Mouse (Mus musculus): ENCODE data around the gene Cntnap4.
"Not testable (repeated sequence)": the region's sequence is repeated elsewhere in the genome, so short reads cannot be mapped to it uniquely, and the experiment has no call there.

The Cntnap4 gene

DNA sequence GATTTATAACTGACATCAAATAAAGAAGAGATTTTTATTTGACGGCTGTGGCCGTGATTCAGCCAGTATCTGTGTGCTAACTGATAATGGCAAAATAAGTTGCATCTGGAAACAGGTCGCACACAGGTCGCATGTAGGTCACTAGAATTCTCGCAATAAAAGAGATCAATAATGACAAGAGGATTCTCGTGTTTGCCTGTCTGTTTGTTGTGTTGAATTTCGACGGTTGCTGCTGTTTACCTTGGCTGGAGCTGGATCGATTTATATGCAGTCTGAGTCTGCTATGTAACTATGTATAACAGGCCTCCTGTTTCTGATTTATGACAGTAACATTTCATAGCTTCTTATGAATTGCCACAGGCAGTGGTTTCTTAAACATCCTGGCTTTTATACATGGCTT lies 155.1 kb downstream of the Cntnap4 start:
- in situ Hi-C loops (cut with MboI, MseI): no loop called here

DNA sequence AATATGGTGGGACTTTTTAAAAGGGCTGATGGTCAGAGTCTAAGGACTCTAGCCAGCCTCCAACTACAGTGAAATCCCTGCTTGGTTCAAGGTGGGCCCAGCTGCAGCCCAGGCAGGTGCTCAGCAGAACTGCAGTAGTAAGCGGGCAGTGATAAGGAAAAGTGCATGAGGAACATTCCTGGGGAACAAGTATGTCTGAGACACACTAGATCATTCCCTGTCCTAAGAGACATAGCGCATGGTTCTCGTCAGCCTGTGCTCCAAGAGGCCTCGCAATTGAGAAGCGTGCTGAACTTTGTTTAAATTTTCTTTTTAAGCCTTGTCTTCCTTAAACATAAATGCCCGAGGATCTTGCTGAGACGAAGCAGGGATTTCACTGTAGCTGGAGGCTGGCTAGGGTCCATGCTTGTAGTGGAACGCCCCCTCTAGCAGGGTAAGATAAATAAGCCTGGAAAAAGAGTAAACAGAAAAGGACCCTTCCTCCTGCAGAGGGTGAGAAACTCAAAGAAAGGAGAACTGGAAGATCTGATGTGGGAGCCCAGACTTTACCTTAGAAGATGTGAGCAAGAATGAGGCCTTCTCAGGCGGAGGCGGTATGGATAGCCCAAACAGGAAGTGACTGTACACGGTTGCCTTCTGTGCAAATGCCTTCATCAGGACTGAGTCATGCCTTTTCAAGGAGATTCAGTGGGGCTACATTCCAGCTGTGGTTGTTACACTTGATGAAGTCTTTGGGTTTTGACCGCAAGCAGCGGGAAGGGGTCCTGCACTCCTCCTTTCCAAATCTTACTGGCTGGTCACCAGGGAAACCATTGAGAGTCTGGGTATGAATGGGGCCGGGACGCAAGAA lies 161.0 kb downstream of the Cntnap4 start:
- in situ Hi-C loops (cut with MboI, MseI): no loop called here

DNA sequence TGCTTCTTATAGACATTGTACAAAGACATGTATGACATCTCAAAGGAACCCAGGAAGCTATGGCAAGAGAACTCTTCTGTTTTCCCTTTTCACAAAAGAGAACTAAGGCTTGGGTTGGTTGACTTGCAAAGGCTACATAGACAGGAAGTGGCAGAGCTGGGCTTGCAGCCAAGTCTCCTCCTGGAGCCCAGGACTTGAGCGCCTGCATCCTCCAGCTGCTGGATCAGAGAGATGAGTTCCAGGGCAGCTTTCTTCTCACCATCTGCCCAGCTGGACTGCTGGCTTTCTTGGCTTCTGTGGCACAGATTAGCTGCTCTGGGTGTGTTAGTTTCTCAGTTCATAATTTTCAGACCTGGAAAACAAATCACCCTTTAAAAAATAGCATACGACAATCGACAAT lies 165.7 kb downstream of the Cntnap4 start:
- in situ Hi-C loops (cut with MboI, MseI): no loop called here

DNA sequence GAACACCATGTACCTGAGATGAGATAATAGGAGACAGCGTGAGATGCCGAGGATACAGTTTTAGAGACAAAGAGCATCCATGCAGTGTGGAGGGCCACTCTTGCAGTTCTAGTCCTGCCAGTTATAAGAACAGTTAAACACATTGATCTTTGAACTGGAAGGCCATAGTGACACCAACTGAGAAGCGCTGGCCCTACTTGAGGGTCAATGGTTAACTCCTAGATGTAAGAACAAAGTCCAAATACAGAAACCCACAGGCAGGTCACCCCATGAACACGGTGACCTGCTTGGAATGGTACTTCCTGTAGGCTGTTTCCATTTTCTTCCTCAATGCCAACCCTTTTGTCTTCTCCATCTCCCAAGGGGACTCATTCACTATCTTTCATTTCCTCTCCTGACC lies 173.5 kb downstream of the Cntnap4 start:
- in situ Hi-C loops (cut with MboI, MseI): no loop called here

DNA sequence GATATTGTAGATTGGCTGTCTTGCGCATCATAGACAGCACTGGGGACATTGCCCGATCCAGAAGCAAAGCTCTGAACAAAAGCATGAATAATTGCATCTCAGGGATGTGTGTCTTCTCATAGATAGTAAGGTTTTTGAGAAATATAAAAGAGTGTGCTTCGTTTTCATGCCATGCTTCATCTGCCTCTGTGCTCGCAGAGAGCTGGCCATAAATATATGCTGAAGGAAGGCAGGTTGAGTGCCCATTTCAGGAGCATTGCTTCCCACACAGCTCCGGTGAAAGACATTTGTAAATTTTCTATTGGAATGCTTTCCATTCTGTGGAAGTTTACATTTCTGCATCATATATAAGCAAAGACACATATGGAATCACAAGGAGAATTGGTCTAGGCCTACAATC lies 177.5 kb downstream of the Cntnap4 start:
- in situ Hi-C loops (cut with MboI, MseI): no loop called here

DNA sequence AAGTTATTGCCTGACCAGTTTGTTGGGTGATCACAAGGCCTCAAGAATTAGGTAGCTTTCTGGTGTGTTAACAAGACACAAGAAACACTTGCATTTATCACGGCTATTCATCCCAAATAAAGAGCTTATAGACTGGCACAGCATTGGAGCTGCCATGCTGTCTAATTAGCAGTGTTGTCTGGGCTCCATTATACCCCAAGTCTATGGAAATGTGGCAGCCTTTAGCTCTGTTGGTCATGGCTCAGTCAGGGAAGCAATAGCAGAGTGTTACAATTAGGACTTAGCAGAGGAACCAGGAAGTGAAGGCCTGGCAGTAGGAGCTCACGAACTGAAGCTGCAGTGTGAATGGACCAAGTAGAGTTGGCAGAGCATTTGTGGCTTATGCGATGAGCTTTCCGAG lies 185.3 kb downstream of the Cntnap4 start:
- in situ Hi-C loops (cut with MboI, MseI): no loop called here

DNA sequence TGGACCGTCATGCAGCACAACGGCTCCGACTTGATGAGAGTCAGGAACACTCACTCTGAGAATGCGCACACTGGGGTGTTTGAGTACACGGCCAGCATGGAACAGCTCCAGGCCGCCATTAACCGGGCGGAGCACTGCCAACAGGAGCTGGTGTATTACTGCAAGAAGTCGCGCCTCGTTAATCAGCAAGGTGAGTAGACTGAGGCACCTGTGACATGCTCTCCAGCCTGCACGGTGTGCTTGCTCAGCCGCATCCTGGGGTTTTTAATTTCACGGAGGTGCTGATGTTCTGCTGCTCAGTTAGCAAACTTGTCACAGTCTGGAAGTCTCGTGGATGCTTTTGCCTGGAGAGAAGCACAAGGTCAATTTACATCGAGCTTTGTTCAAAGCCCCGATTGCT lies 233.2 kb downstream of the Cntnap4 start:
- in situ Hi-C loops (cut with MboI, MseI): no loop called here

DNA sequence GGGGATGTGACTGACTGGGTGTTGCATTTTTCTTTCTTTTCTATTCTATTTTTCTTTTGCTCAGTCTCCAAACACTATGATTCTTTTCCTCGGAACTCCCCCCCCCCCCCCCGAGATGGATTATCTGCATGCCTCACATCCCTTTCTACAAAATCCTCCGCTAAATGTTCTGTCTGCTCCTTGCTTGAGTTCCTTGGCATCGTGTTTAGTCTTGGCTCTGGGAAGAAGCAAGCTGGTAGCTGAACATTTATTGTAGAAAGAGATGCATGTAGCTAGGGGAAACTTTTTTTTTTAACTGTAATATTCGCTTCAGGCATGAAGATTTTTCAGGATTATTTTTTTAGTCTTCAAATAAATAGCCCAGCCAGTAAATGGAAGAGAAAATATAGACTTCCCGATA lies 239.5 kb downstream of the Cntnap4 start:
- in situ Hi-C loops (cut with MboI, MseI): no loop called here

DNA sequence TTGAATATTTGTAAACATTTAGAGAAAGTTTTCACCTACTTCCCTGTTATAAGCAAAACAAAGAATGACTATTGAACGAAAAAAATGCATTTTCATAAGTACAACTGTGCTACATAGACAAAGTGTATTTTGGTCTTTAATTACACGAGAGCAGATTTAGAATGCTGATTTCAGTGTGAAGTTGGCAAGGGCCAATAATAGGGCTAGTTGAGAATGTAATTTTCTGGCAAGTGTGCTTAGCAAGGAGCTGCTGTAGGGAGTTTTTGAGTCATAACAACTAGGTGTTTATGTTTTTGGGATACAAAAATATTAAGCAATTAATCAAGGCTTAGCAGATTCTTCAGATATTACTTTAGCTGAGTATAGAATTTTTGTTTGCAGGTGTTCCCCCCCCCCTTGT lies 271.2 kb downstream of the Cntnap4 start:
- in situ Hi-C loops (cut with MboI, MseI): no loop called here

DNA sequence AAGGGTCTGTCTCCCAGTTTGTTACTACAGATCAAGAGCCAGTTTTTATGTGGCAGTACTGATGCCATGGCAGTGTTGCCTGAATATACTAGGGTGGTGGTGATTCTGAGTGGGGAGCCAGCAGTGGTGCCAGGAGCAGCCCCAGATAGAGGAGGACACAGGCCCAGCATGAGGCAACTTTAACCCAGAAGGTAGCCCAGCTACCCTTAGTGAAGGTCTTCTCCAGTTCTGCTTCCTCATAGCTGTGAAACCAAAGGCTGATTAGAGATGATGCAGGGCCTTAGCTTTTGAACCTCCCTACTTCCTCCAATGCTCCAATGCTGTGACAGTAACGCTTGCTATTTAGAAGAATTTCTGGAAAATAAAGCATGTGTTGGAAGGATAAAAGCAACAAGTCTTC lies 279.7 kb downstream of the Cntnap4 start:
- in situ Hi-C loops (cut with MboI, MseI): not testable (repeated sequence)

DNA sequence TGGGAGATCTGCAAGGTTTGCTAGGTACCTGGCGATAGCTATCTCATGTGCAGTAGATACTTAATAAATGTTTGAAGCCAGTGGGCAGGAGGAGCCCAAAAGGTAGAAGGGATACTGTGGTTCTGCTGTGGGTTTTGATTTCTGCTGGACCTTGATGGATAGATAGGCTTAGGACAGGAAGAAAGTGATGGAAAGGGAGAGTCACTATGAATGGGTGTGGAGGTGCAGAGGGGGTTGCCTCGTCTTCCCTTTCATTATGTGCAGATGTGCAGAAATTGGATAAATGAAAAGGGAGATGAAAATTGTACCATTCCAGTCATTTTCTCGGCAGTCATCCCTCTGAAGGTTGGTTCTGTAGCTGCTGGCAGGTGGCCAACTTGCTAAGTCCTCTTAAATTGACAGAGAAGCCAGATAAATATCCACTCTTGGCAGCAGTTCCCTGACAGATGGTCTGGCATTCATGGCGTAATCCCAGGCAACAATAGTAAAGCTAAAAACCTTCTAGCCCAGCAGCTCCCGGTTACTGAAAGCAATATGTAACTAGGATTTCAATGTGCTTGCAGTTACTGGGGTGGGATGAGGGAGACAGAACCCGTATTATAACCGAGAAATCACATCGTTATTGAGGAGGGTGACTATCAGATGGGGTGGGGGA lies 336.7 kb downstream of the Cntnap4 start:
- in situ Hi-C loops (cut with MboI, MseI): no loop called here

DNA sequence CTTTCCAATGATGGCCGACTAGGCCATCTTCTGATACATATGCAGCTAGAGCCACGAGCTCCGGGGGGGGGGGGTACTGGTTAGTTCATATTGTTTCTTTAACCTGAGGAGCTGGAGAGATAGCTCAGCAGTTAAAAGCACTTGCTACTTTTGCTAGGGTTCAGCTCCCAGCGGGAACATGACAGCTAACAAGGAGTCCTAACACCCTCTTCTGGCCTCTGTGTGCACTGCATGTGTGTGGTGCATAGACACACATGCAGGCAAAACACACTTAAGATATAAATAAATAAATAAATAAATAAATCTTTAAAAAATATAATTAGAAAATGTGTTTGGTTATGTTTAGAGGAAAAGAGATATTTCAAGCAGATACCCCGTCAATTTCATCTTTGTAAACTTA lies 339.7 kb downstream of the Cntnap4 start:
- in situ Hi-C loops (cut with MboI, MseI): no loop called here

DNA sequence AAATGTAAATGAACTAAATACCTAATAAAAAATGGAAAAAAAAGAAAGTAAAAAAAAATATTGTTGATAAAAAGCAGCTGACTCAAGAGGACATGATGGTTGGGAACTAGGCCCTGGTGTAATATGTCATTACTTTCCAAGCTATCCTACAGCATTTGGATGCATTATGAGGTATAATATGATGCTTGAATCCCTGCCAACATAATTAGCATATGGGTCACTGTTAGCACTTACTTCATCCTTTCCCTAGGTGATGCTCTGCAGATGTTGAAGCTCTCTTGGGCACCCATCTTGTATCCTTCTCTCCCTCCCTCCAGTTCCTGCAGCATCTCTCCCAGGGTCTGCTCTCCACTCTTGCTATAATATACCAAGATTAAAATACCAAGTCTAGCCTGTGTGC lies 341.6 kb downstream of the Cntnap4 start:
- in situ Hi-C loops (cut with MboI, MseI): no loop called here

DNA sequence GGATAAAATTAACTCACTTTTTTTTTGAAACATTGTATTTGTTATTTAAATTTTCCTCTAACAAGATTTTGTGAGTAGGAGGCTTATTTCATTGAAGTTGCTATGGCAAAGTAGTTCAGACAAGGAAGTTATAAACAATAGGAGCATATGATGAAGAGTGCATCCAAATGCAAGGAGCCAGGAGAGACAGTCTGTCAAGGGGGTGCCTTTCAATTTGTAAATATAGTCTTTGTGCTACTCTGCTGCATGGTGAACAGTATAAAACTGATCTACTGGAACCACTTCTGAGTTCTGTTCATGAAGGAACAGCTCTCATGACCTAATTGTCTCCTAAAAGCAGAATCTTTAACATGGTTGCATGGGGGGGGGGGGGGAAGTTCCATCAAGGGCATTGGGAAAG lies 352.3 kb downstream of the Cntnap4 start:
- in situ Hi-C loops (cut with MboI, MseI): no loop called here

DNA sequence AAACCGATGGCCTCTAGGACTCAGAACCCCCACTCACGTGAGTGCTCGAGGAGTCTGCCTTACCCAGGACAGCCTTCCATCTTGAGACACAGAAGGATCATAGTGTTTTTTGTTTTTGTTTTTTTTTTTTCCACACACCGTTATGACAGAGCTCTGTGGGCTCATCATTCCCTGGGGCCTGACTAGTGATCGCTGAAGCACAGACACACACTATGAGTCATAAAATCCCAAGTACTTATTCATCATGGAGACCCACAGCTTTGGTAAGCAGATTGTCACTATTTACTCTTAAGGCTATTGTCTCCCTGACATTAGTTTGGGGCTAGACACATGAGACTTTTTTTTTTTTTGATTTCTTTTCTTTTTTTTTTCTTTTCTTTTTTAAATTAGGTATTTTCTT lies 352.9 kb downstream of the Cntnap4 start:
- in situ Hi-C loops (cut with MboI, MseI): no loop called here

Data from T-helper 1 cell (primary cell).